Mouse (Mus musculus) stomach, embryonic 16.5 days (tissue): Measurements from ENCODE around the gene Rgs7bp. TPM values are rescaled to one million over a fixed set of nuclear protein-coding genes. Genes with fewer than 3 reads are reported as not detected.

ENCODE experiments used
- ATAC-seq: fragments of 200-750 bp; cut with Nextera tagmentation; 2 replicates; pipeline ENCODE4 v1.8.0; 2017; ENCODE audit warnings: moderate number of reproducible peaks, moderate TSS enrichment; ENCODE audit not compliant: insufficient read depth, low FRiP score
- H3K27ac ChIP-seq: fragments of 300-500 bp; sonication (generic); 2 replicates; pipeline ENCODE4 v1.5.1; 2014; ENCODE audit warnings: low read length
- H3K27me3 ChIP-seq: fragments of 300-500 bp; sonication (generic); 2 replicates; pipeline ENCODE4 v1.6.1; 2014; ENCODE audit warnings: low read length, control low read depth, mixed read lengths; ENCODE audit not compliant: control insufficient read depth, insufficient read depth
- H3K36me3 ChIP-seq: fragments of 300-500 bp; sonication (generic); 2 replicates; pipeline ENCODE4 v1.6.1; 2014; ENCODE audit warnings: low read length; ENCODE audit not compliant: control insufficient read depth, insufficient read depth
- H3K4me1 ChIP-seq: fragments of 300-500 bp; sonication (generic); 2 replicates; pipeline ENCODE4 v1.6.1; 2014; ENCODE audit warnings: low read length, control low read depth, mixed read lengths; ENCODE audit not compliant: control insufficient read depth, insufficient read depth
- H3K4me2 ChIP-seq: fragments of 300-500 bp; sonication (generic); 2 replicates; pipeline ENCODE4 v1.6.1; 2014; ENCODE audit warnings: low read depth, low read length, mixed read lengths
- H3K4me3 ChIP-seq: fragments of 300-500 bp; sonication (generic); replicated peaks from 2 replicates; pipeline ENCODE4 v1.5.1; 2014; ENCODE audit warnings: mild to moderate bottlenecking, low read length
- H3K9ac ChIP-seq: fragments of 300-500 bp; sonication (generic); 2 replicates; pipeline ENCODE4 v1.6.1; 2014; ENCODE audit warnings: low read length
- H3K9me3 ChIP-seq: fragments of 300-500 bp; sonication (generic); replicated peaks from 2 replicates; pipeline ENCODE4 v1.6.1; 2016; ENCODE audit warnings: low read length, control low read depth; ENCODE audit not compliant: control insufficient read depth
- WGBS: fragments of 180-500 bp; shearing (Covaris S2); extraction: QIAGEN DNeasy Blood & Tissue Kit; methylation state at CpG from one replicate; pipeline ENCODE4 v1.1.7; 2014; 5-methylcytosine and 5-hydroxymethylcytosine counted together
- polyA plus RNA-seq: library from polyadenylated mRNA; unstranded; fragments of >200 nt; fragmentation: Nextera tagmentation; extraction: Ambion mirVana; gene quantifications from 2 replicates; pipeline ENCODE4 v1.2.1, GENCODE M21; 2015

The Rgs7bp gene
- polyA plus RNA-seq, 1 experiment from 2014 or later = 1.9 TPM

DNA sequence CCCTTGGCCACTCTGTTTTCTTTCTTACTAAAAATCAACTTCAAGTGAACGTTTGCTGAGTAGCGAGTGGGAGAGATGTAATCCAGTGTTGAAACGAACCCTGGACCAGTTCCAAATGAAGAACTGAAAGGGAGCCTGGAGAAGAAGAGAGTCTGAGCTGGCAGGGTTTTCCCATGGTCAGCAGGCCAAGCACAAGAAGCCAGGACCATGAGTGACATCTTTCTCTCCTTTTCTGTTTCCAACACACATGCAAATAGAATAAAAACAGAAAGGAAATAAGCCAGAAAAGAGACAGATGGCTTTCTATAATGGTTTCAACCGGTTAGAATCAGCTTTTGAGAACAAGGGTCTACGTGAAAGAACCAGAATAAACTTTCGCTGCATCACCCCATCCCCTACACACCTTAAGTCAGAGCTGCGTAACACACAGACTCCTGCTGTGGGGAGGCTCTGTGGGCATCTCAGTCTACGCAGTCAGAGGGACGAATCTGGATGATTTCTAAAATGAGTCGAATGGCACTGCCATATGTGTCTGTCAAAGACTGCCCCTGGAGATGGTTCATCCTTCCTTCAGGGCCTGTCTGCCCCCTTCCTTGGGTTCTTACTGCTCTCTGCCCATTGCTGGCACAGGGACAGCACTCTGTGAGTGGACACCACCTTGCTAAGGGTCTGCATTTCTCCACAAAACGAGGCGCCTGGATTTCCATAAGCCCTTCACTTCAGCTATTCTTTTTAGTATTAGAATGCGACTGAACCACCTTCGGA, 93.6 kb downstream of the Rgs7bp start:
- no peak overlapping the region for H3K4me2 ChIP-seq
- no peak overlapping the region for H3K27ac ChIP-seq
- no peak overlapping the region for H3K4me3 ChIP-seq
- no peaks in the 10 kb centered on the region for H3K36me3 ChIP-seq
- no peaks in the 10 kb centered on the region for H3K9me3 ChIP-seq
- no peak for ATAC-seq
- H3K27me3 ChIP-seq = no peaks in the 10 kb centered on the region
- H3K9ac ChIP-seq = no peak overlapping the region
- no peaks in the 10 kb centered on the region for H3K4me1 ChIP-seq
- WGBS = 73% methylated on average over 14 of the region's 14 CpGs

DNA sequence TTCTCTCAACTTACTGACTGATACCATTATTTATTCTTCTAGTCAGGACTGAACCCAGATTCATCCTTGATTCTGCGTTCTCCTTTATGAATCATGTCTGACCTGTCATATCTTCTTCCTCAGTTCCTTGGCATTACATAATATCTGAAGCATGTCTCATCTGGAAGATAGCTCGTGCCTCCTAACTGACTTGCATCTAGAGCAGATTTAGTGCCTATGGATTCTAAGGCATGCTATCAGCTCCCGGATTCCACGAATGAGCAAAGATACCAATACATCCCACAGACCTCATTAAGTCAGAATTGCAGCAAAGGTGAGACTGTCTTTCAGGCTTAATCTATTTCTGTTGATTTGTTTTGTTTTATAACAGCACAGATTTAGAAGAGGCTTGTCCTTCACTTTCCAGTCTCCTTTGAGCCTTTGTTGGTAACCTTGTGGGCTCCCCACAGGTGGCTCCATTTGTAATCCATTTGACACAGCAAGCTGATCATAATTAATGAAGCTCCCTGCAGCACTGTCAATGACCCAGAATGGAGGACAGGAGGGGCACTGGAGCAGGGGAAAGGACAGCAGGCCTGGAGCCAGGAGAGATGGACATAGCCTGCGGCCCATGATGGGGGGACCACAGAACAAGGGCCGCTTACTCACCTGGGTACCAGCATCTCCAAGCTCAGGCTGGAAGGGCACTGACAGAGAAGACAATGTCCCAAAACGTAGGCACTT, 94.4 kb downstream of the Rgs7bp start:
- no peaks in the 10 kb centered on the region for H3K9me3 ChIP-seq
- whole genome bisulfite sequencing = 76% methylated on average over 7 of the region's 7 CpGs
- H3K9ac ChIP-seq = no peak overlapping the region
- no peak overlapping the region for H3K4me3 ChIP-seq
- H3K4me1 ChIP-seq = no peaks in the 10 kb centered on the region
- H3K27ac ChIP-seq = no peak overlapping the region
- H3K4me2 ChIP-seq = no peak overlapping the region
- H3K36me3 ChIP-seq = no peaks in the 10 kb centered on the region
- no peak for ATAC-seq
- H3K27me3 ChIP-seq = no peaks in the 10 kb centered on the region

DNA sequence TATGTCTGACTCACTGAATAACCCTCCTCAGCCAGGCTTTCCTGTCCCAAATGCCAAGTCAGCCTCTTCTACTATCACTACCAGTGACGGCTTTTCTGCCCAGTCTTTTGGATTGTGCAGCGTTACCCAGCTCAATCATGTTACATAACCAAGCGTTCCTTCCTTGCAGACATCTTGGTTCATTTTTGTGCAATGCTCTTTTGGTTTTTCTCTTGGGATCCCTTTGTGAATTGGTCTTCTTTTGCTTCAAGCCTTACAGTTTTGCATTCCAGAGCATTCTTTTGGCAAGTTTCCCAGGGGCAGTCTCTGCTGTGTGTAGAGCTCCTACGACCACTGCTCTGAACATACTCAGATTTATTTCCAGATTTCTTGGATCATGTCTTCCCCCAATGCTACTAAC, 95.0 kb downstream of the Rgs7bp start:
- no peaks in the 10 kb centered on the region for H3K27me3 ChIP-seq
- no peak overlapping the region for H3K4me2 ChIP-seq
- H3K4me1 ChIP-seq = no peaks in the 10 kb centered on the region
- no peak overlapping the region for H3K27ac ChIP-seq
- no peak overlapping the region for H3K4me3 ChIP-seq
- no peaks in the 10 kb centered on the region for H3K36me3 ChIP-seq
- ATAC-seq = no peak
- 63% methylated on average over 4 of the region's 4 CpGs for WGBS
- no peaks in the 10 kb centered on the region for H3K9me3 ChIP-seq
- H3K9ac ChIP-seq = no peak overlapping the region

DNA sequence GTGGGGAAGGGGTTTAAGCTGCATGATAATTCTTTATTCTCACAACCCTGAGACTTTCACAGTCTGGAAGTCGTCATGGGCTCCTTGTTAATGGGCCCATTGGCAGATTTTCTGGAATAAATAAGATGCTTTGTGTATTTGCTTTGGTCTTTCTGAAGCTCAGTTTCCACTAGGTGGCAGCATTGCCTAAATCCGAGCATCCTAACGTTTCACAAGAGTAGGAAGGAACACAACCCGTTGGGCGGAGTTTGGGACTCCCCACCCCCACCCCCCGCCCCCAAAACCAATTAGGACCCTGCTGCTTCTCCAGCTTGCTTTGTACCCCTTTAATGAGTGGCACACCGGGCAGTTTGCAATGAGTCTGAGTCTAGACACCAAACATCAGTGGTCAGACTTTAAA, 106.8 kb downstream of the Rgs7bp start:
- no peak overlapping the region for H3K9ac ChIP-seq
- under 1% methylated on average over 7 of the region's 7 CpGs for WGBS
- H3K27ac ChIP-seq = no peak overlapping the region
- H3K36me3 ChIP-seq = no peaks in the 10 kb centered on the region
- no peak overlapping the region for H3K4me3 ChIP-seq
- no peaks in the 10 kb centered on the region for H3K9me3 ChIP-seq
- no peaks in the 10 kb centered on the region for H3K4me1 ChIP-seq
- peak; percentile 56; the same call in 1 of the 2 replicates for ATAC-seq
- no peaks in the 10 kb centered on the region; the same call in 1 of the 2 replicates for H3K27me3 ChIP-seq
- H3K4me2 ChIP-seq = peak overlapping the region; percentile 44

DNA sequence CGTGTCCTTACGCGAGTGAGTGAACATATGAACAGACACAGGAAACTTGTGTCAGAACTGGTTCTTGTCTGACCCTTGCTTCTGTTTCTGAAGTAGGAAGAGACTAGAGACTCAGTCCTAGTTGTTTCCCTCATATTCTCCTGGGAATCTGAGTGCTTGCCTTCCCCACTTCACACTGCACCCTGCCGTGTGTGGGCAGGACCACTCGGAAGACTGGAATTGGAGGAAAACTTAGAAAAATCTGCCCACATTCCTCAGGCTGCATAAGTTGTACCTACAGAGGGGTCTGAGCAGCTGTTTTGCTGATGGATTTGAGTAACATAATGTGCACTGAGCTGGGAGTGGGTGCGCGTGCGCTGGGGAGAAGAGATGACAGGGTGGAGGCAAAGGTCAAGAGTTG, 114.2 kb downstream of the Rgs7bp start:
- H3K27ac ChIP-seq = no peak overlapping the region
- no peak overlapping the region for H3K4me3 ChIP-seq
- H3K27me3 ChIP-seq = no peaks in the 10 kb centered on the region; the same call in 1 of the 2 replicates
- ATAC-seq = no peak
- H3K9ac ChIP-seq = no peak overlapping the region
- no peak overlapping the region for H3K4me2 ChIP-seq
- H3K4me1 ChIP-seq = no peaks in the 10 kb centered on the region
- no peaks in the 10 kb centered on the region for H3K9me3 ChIP-seq
- H3K36me3 ChIP-seq = no peaks in the 10 kb centered on the region
- 88% methylated on average over 8 of the region's 8 CpGs for WGBS

DNA sequence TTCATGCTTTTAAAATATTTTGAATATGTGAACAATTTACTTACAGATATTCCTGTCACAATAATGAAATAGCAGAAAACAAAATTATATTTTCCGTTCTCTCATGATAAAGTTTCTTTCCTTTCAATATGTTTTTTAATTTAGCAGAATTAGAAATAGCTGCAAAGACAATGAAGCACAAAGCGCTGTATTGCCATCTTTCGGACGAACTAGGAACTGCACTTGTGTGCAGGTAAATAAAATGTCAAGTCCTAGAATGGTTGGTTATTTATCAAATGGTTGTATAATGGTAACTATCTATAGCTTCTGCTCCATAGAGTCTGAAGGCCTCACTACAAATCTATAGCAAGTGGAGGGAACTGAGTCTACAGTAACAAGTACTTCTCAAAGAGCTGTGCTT, 114.9 kb downstream of the Rgs7bp start:
- Histone ChIP-seq H3K9ac (no peak overlapping the region), H3K36me3 (no peaks in the 10 kb centered on the region), H3K27ac (no peak overlapping the region), H3K4me2 (no peak overlapping the region; the same call in 1 of the 2 replicates), H3K27me3 (no peaks in the 10 kb centered on the region; the same call in 1 of the 2 replicates), H3K4me3 (no peak overlapping the region), H3K9me3 (no peaks in the 10 kb centered on the region), H3K4me1 (no peaks in the 10 kb centered on the region)
- 4% methylated on average over 4 of the region's 4 CpGs for WGBS
- no peak for ATAC-seq

DNA sequence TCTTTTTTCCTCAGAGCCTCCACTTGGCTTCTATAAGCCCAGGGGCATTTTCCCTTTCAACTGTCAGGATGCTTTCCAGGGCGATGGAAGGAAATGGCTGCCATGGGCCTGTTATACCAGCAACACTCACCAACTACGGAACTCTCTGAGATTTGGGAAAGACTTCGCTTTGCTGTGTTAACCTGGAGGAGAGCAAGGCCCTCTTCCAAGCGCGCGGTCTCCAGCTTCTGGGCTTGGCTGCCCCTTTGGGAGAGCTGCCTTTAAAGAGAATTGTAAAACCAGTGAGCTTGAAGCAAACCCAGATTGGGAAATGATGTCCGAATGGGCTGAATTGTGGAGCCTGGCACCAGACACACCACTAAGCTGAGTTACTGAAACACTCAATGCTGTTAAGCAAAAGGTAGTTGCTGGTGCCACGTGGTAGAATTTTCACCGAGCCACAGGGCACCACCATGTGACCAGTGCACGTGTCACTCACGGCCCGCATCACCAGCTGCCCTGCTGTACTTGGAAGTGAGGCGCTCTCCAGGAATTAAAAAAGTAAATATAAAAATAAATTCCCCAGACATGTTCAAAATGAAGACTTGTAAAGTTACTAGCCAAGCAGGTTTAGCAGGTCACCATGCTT, 115.7 kb downstream of the Rgs7bp start:
- Histone ChIP-seq H3K4me2 (no peak overlapping the region), H3K27ac (no peak overlapping the region), H3K9me3 (no peaks in the 10 kb centered on the region), H3K4me3 (no peak overlapping the region), H3K4me1 (no peaks in the 10 kb centered on the region), H3K36me3 (no peaks in the 10 kb centered on the region), H3K9ac (no peak overlapping the region), H3K27me3 (no peaks in the 10 kb centered on the region)
- WGBS = 70% methylated on average over 13 of the region's 13 CpGs
- ATAC-seq = no peak

DNA sequence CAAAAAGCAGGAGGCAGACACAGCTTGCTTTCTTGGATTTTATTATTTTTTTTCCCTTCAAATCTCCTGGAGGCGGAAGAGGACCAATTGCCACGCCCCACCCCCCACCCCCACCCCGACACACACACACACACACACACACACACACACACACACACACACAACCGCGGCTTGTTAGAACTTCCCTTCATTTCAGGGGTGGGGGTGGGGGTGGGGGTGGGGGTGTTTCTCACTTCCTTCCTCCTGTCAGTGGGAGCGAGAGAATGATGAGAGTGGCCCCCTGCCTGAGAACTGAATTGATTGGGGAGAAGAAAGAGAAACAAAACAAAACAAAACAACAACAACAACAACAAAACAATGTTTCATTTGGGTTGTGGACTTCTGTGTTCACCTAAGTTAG, 117.0 kb downstream of the Rgs7bp start:
- 9% methylated on average over 6 of the region's 6 CpGs for WGBS
- Histone ChIP-seq H3K4me2 (peak overlapping the region; percentile 50), H3K4me1 (no peaks in the 10 kb centered on the region), H3K27ac (no peak overlapping the region), H3K27me3 (no peaks in the 10 kb centered on the region), H3K9ac (peak overlapping the region; percentile 8; the same call in 1 of the 2 replicates), H3K9me3 (no peaks in the 10 kb centered on the region), H3K4me3 (peak overlapping the region; percentile 10), H3K36me3 (no peaks in the 10 kb centered on the region)
- no peak for ATAC-seq

DNA sequence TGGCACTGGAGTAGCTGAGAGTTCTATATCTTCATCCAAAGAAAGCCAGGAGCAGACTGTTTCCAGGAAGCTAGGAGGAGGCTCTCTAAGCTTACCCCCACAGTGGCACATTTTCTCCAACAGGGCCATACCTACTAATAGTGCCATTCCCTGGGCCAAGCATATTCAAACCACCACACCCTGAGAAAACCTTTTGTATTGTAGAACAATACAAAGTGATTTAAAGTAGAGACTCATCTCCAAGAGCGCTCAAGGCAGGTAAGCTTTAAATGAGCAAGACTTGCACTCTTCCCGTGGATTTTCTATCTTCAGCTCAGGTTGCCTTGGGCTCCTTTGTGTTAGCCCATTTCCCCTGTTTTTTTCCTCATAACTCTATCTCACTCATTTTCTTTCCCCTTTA, 118.1 kb downstream of the Rgs7bp start:
- no peak for ATAC-seq
- Histone ChIP-seq H3K27me3 (no peaks in the 10 kb centered on the region), H3K9ac (no peak overlapping the region), H3K36me3 (no peaks in the 10 kb centered on the region), H3K4me1 (no peaks in the 10 kb centered on the region), H3K27ac (no peak overlapping the region), H3K4me3 (no peak overlapping the region), H3K9me3 (no peaks in the 10 kb centered on the region), H3K4me2 (no peak overlapping the region)
- WGBS = 84% methylated on average over 2 of the region's 2 CpGs
